Mouse (Mus musculus) subcutaneous adipose tissue, adult 2 months (tissue): ENCODE data around the gene Spint5. TPM values are rescaled to one million over a fixed set of nuclear protein-coding genes. Genes with fewer than 3 reads are reported as not detected.

Experiments used
- polyA plus RNA-seq: library from polyadenylated mRNA; depleted of rRNA; stranded (reverse); fragments of >200 nt; gene quantifications from 2 replicates; pipeline ENCODE4 v1.2.3, GENCODE M21; 2012; ENCODE audit warnings: low replicate concordance; rRNA removed

The Spint5 gene
- polyA plus RNA-seq = not detected in 2 replicates

DNA sequence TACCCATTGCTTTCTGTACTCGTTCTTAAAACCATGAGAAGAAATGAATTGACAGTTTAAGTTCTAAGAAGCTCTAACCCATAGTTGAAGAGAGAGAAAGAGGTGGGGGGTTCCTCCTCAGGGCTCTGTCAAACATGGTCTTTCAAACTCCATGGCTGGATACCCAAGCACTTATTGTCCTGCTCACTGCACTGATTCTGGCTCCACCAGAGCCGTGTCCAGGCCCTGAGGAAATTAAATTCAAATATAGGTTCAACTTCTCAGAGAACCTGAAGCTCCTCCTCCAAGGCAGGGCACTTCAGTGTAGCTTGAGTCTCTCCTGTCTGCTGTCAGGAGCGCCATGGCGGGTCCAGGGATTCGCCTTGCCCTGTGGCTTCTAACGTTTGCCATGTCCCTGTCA lies at the start of gene Spint5:
Spint5 (plus strand) TSS at position 301 of the 400 bp plus-strand sequence.

GRCm38 (mm10) chr2:164673987-164674386 lies 41.1 kb upstream of the Spint5 start, which contains the start of gene Wfdc11:
Wfdc11 (minus strand) TSS chr2:164674087.

DNA sequence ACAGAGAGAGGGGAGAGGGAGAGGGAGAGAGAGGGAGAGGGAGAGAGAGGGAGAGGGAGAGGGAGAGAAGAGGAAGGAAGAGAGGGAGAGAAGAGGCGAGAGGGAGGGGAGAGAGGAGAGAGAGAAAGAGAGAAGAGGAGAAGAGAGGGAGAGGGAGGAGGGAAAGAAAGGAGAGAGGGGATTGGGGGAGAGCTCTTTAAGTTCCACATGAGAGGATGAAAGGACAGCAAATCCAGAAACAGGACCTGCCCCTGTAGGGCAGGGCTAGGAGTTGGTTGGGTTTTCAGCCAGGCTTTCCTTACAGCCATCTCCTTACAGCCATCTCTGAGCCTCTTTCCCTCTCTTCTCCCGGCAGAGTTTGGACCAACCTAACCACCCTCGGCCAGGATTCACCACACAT lies 30.3 kb upstream of the Spint5 start, which contains the start of gene Wfdc13:
Wfdc13 (plus strand) TSS at position 301 of the 400 bp plus-strand sequence.

DNA sequence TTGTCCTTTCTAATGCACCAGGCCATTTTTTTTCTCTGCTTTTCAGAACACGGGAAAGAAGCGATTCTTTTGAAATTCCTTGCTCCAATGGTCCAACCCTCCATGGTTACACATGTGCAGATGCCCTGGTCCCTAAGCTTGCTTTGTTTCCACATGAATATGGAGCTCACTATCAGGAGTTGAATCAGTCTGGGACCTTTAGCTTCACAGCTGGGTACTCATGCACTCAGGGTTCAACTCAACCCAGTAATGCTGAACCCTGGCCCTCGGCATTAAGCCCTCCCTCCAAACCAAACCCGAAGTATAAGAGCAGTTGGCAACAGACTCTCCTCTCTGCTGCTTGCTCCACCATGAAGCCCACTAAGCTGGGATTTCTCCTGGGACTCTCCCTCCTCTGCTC lies 16.9 kb upstream of the Spint5 start, which contains the start of gene Spint4:
Spint4 (plus strand) TSS at position 301 of the 400 bp plus-strand sequence.

GRCm38 (mm10) chr2:164745843-164746479 lies 30.9 kb downstream of the Spint5 start, which contains the start of the genes Wfdc3 and Dnttip1:
Wfdc3 (minus strand) TSS chr2:164745931.
Dnttip1 (plus strand) TSS chr2:164745983.

Other genes with a start within 250 kb of the Spint5 start
- not detected in 2 replicates for gene Trp53tg5, start 241.6 kb upstream of the Spint5 start, polyA plus RNA-seq
- gene Dbndd2, start 229.2 kb upstream of the Spint5 start, polyA plus RNA-seq = 55.8 and 81.1 TPM in 2 replicates
- 101 and 156 TPM in 2 replicates for gene Pigt, start 217.8 kb upstream of the Spint5 start, polyA plus RNA-seq
- gene Wfdc2, start 152.9 kb upstream of the Spint5 start, polyA plus RNA-seq = 0.20 and 463 TPM in 2 replicates
- gene Spint3, start 141.8 kb upstream of the Spint5 start, polyA plus RNA-seq = 0.57 TPM in 1 of 2 replicates, not detected in the other
- gene Wfdc6a, start 129.9 kb upstream of the Spint5 start, polyA plus RNA-seq = 0.18 TPM in 1 of 2 replicates, not detected in the other
- gene Eppin, start 121.7 kb upstream of the Spint5 start, polyA plus RNA-seq = 0.98 TPM in 1 of 2 replicates, not detected in the other
- gene Wfdc6b, start 101.8 kb upstream of the Spint5 start, polyA plus RNA-seq = 0.24 TPM in 1 of 2 replicates, not detected in the other
- gene Wfdc8, start 101.7 kb upstream of the Spint5 start, polyA plus RNA-seq = 0.62 TPM in 1 of 2 replicates, not detected in the other
- gene Wfdc16, start 76.5 kb upstream of the Spint5 start, polyA plus RNA-seq = 0.76 TPM in 1 of 2 replicates, not detected in the other
- gene Wfdc10, start 59.3 kb upstream of the Spint5 start, polyA plus RNA-seq = 1.4 and 18.5 TPM in 2 replicates
- 0.30 TPM in 1 of 2 replicates, not detected in the other for gene Wfdc9, start 58.7 kb upstream of the Spint5 start, polyA plus RNA-seq
- gene Wfdc11, start 41.2 kb upstream of the Spint5 start, polyA plus RNA-seq = not detected in 2 replicates
- 0.11 and 2.3 TPM in 2 replicates for gene Wfdc13, start 30.2 kb upstream of the Spint5 start, polyA plus RNA-seq
- gene Spint4, start 16.8 kb upstream of the Spint5 start, polyA plus RNA-seq = not detected in 2 replicates
- gene Wfdc3, start 30.6 kb downstream of the Spint5 start, polyA plus RNA-seq = 0.32 and 2.2 TPM in 2 replicates
- gene Dnttip1, start 30.7 kb downstream of the Spint5 start, polyA plus RNA-seq = 17.5 and 56.8 TPM in 2 replicates
- 17.6 and 48.9 TPM in 2 replicates for gene Ube2c, start 54.6 kb downstream of the Spint5 start, polyA plus RNA-seq
- 1.2 and 1.9 TPM in 2 replicates for gene Tnnc2, start 64.7 kb downstream of the Spint5 start, polyA plus RNA-seq
- 42.9 and 43.3 TPM in 2 replicates for gene Snx21, start 70.5 kb downstream of the Spint5 start, polyA plus RNA-seq
- 34.8 and 35.5 TPM in 2 replicates for gene Acot8, start 89.6 kb downstream of the Spint5 start, polyA plus RNA-seq
- gene Zswim3, start 89.8 kb downstream of the Spint5 start, polyA plus RNA-seq = 3.8 and 4.6 TPM in 2 replicates
- 10.9 and 14.6 TPM in 2 replicates for gene Zswim1, start 107.4 kb downstream of the Spint5 start, polyA plus RNA-seq
- 0.16 and 0.33 TPM in 2 replicates for gene Spata25, start 113.2 kb downstream of the Spint5 start, polyA plus RNA-seq
- gene Ctsa, start 117.6 kb downstream of the Spint5 start, polyA plus RNA-seq = 400 and 457 TPM in 2 replicates
- gene Neurl2, start 118.2 kb downstream of the Spint5 start, polyA plus RNA-seq = 11.6 and 15.4 TPM in 2 replicates
- gene Pltp, start 142.4 kb downstream of the Spint5 start, polyA plus RNA-seq = 463 and 530 TPM in 2 replicates
- gene Pcif1, start 164.0 kb downstream of the Spint5 start, polyA plus RNA-seq = 33.5 and 43.1 TPM in 2 replicates
- gene Zfp335, start 196.5 kb downstream of the Spint5 start, polyA plus RNA-seq = 23.1 and 35.5 TPM in 2 replicates
- 7.3 and 28.2 TPM in 2 replicates for gene Mmp9, start 225.5 kb downstream of the Spint5 start, polyA plus RNA-seq
- 3.4 and 4.1 TPM in 2 replicates for gene Slc12a5, start 245.5 kb downstream of the Spint5 start, polyA plus RNA-seq